Mouse (Mus musculus) liver, embryonic 14.5 days (tissue): ENCODE data around the gene Mrps15. TPM values are rescaled to one million over a fixed set of nuclear protein-coding genes. Genes with fewer than 3 reads are reported as not detected.

Source experiments
- ATAC-seq: fragments of 200-750 bp; cut with Nextera tagmentation; 2 replicates; pipeline ENCODE4 v1.8.0; 2017; ENCODE audit warnings: moderate number of reproducible peaks, mild to moderate bottlenecking, moderate library complexity; ENCODE audit not compliant: insufficient read depth
- DNase-seq, 3 experiments: peaks; one replicate each; pipeline ENCODE4 v3.0.0-alpha.2; 2012 to 2013; ENCODE audit warnings: low read depth in 3 of 3, low spot score in 3 of 3
- H3K27ac ChIP-seq: fragments of 300-500 bp; sonication (generic); 2 replicates; pipeline ENCODE4 v1.5.1; 2014; ENCODE audit warnings: moderate library complexity, mild to moderate bottlenecking, control low read depth, inconsistent platforms
- H3K27me3 ChIP-seq: fragments of 300-500 bp; sonication (generic); 2 replicates; pipeline ENCODE4 v1.6.1; 2014; ENCODE audit warnings: mild to moderate bottlenecking, low read length, moderate library complexity; ENCODE audit not compliant: control insufficient read depth, insufficient read depth
- H3K36me3 ChIP-seq: fragments of 300-500 bp; sonication (generic); replicated peaks from 2 replicates; pipeline ENCODE4 v1.6.1; 2014; ENCODE audit warnings: low read depth; ENCODE audit not compliant: control insufficient read depth, insufficient read depth
- H3K4me1 ChIP-seq, 2 experiments: fragments of 200-500 bp in 1 of 2; fragments of 300-500 bp in 1 of 2; sonication (generic) in 1 of 2; replicated peaks; 2 replicates each; pipeline ENCODE4 v1.6.1; 2012 to 2014; ENCODE audit warnings: antibody characterized with exemption in 1 of 2, inconsistent platforms in 1 of 2, low read length in 1 of 2; ENCODE audit not compliant: control insufficient read depth in 2 of 2, insufficient read depth in 2 of 2
- H3K4me2 ChIP-seq: fragments of 300-500 bp; sonication (generic); 2 replicates; pipeline ENCODE4 v1.6.1; 2014; ENCODE audit warnings: low read depth, mild to moderate bottlenecking, control low read depth, moderate library complexity
- H3K4me3 ChIP-seq, 2 experiments: fragments of 200-500 bp in 1 of 2; fragments of 300-500 bp in 1 of 2; sonication (generic) in 1 of 2; 2 replicates each; pipeline ENCODE4 v1.5.1; 2012 to 2014; ENCODE audit warnings: low read depth in 2 of 2, low read length in 2 of 2, mild to moderate bottlenecking in 2 of 2, control low read depth in 1 of 2, inconsistent platforms in 1 of 2, moderate library complexity in 1 of 2; ENCODE audit not compliant: insufficient read depth in 1 of 2
- H3K9ac ChIP-seq: fragments of 300-500 bp; sonication (generic); replicated peaks from 2 replicates; pipeline ENCODE4 v1.6.1; 2014; ENCODE audit warnings: mild to moderate bottlenecking, control low read depth, moderate library complexity
- H3K9me3 ChIP-seq: fragments of 300-500 bp; sonication (generic); 2 replicates; pipeline ENCODE4 v1.6.1; 2016; ENCODE audit warnings: low read length, mixed read lengths; ENCODE audit not compliant: control insufficient read depth
- CTCF ChIP-seq: IDR thresholded peaks from 2 replicates; pipeline ENCODE4 v1.5.1; 2016; ENCODE audit warnings: antibody characterized with exemption, low read depth, control low read depth
- EP300 ChIP-seq: IDR thresholded peaks from 2 replicates; pipeline ENCODE4 v1.6.1; 2016; ENCODE audit warnings: antibody characterized with exemption, low read depth
- WGBS: fragments of 180-500 bp; shearing (Covaris S2); extraction: QIAGEN DNeasy Blood & Tissue Kit; methylation state at CpG from one replicate; pipeline ENCODE4 v1.1.7; 2014; ENCODE audit not compliant: insufficient replicate concordance; 5-methylcytosine and 5-hydroxymethylcytosine counted together
- polyA plus RNA-seq, 2 experiments: library from polyadenylated mRNA; depleted of rRNA in 1 of 2; stranded (reverse) in 1 of 2; unstranded in 1 of 2; fragments of >200 nt; fragmentation: Nextera tagmentation in 1 of 2; extraction: Ambion mirVana in 1 of 2; gene quantifications; 2 replicates each; pipeline versions ENCODE4 v1.2.1 to v1.2.3; 2012 to 2014

The Mrps15 gene
- polyA plus RNA-seq, 2 experiments, result 41.3 to 88.4 TPM

GRCm38 (mm10) chr4:126030705-126031104 is 16.0 kb upstream of the Mrps15 start:
- 36% methylated on average over 5 of the region's 5 CpGs for WGBS
- no peaks in the 10 kb centered on the region for H3K36me3 ChIP-seq

GRCm38 (mm10) chr4:126035413-126035812 is 11.3 kb upstream of the Mrps15 start:
- H3K27ac ChIP-seq, result no peak overlapping the region
- H3K4me2 ChIP-seq, result no peak overlapping the region
- H3K27me3 ChIP-seq, result no peaks in the 10 kb centered on the region
- no peaks in the 10 kb centered on the region for H3K9me3 ChIP-seq
- no peaks in the 10 kb centered on the region for H3K36me3 ChIP-seq
- no peaks in the 10 kb centered on the region; a peak in 1 of 4 replicates for H3K4me1 ChIP-seq
- ATAC-seq, result no peak
- H3K4me3 ChIP-seq, result no peak overlapping the region
- WGBS, result 56% methylated on average over 5 of the region's 5 CpGs
- TF ChIP-seq EP300 (no peak), CTCF (no peak)
- no peak for DNase-seq
- no peak overlapping the region for H3K9ac ChIP-seq

More at GRCm38 (mm10) chr4:126030705-126031104, 16.0 kb upstream of the Mrps15 start:
- Histone ChIP-seq H3K27ac (no peak overlapping the region), H3K4me1 (peaks cover 0 to 9% of the 10 kb centered on the region in 2 experiments; a peak in 2 of 4 replicates), H3K9ac (no peak overlapping the region), H3K27me3 (no peaks in the 10 kb centered on the region), H3K9me3 (no peaks in the 10 kb centered on the region), H3K4me3 (no peak overlapping the region), H3K4me2 (no peak overlapping the region)
- DNase-seq, result no peak
- TF ChIP-seq CTCF, result no peak
- no peak for TF ChIP-seq EP300
- no peak for ATAC-seq

- 63% methylated on average over 7 of the region's 7 CpGs for WGBS
- Histone ChIP-seq H3K9me3 (no peaks in the 10 kb centered on the region), H3K4me2 (no peak overlapping the region), H3K4me1 (peaks cover 3 to 7% of the 10 kb centered on the region in 2 experiments), H3K36me3 (peaks cover 16% of the 10 kb centered on the region), H3K27ac (no peak overlapping the region), H3K4me3 (no peak overlapping the region), H3K9ac (no peak overlapping the region), H3K27me3 (no peaks in the 10 kb centered on the region)
- no peak for TF ChIP-seq EP300
- TF ChIP-seq CTCF, result no peak
- no peak for ATAC-seq
- no peak for DNase-seq
Measured at GRCm38 (mm10) chr4:126051617-126052016, 4.9 kb downstream of the Mrps15 start.

- ATAC-seq (peak; percentile 55), DNase-seq (peak in 1 of 3 experiments; percentile 44)
- H3K9me3 ChIP-seq, result no peaks in the 10 kb centered on the region
- H3K27me3 ChIP-seq, result no peaks in the 10 kb centered on the region
- peak overlapping the region; percentile 83 for H3K27ac ChIP-seq
- peak overlapping the region; percentile 81 for H3K9ac ChIP-seq
- peaks cover 5% of the 10 kb centered on the region for H3K36me3 ChIP-seq
- H3K4me2 ChIP-seq, result peak overlapping the region; percentile 95
- peak overlapping the region; percentile 89 to 97 for H3K4me3 ChIP-seq
- TF ChIP-seq EP300 (no peak), CTCF (no peak)
- H3K4me1 ChIP-seq, result peaks cover 12 to 14% of the 10 kb centered on the region in 2 experiments
- WGBS, result 8% methylated on average over 19 of the region's 19 CpGs
Measured at GRCm38 (mm10) chr4:126057207-126058133, 10.7 kb downstream of the Mrps15 start.
